Comparison of ENCODE assay signal across 11 mouse cellular contexts in the genomic region with DNA sequence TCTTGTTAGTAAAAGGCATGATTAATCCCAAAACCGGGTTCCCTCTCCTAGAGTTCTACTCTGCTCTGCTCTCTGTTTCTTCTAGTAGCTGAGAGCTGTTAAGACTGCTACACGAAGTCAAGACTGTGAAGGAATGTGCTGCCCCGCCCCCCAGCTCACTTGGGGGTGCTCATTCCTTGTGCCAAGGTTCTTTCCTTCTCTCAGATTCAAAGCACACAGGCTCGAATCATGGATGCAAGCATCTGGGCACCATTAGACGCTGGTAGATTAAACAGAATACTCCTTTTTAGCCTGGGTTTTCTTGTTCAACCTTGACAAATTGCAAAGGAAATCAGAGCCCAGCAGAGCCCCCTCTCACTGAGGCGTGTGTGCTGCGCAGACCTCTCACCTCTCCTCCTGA.
DNase-seq lines count a peak whose midpoint lies in the region; ATAC-seq and TF ChIP-seq lines count a peak whose summit lies in the region.
"Had no signal": no experiment of that assay in that cellular context is flagged by ENCODE, and none has a peak within 500 bp of the region (broad histone marks: within the 10 kb centered on the region; RNA-seq: fewer than 3 reads in every experiment).

No protein-coding gene starts in this region.

- no peaks in the 10 kb centered on the region for H3K27me3 ChIP-seq in heart, embryonic 13.5 days (replicated peaks)
- H3K27me3 ChIP-seq in midbrain, embryonic 11.5 days (ENCODE audit: control insufficient read depth, insufficient read depth, low read length): no peaks in the 10 kb centered on the region
- H3K27me3 ChIP-seq in midbrain, postnatal 0 days (ENCODE audit: insufficient read depth, low read length): no peaks in the 10 kb centered on the region
- no peaks in the 10 kb centered on the region for H3K27me3 ChIP-seq in embryonic facial prominence, embryonic 14.5 days (replicated peaks; ENCODE audit: control insufficient read depth, insufficient read depth, low read length)
- H3K27me3 ChIP-seq in neural tube, embryonic 11.5 days (ENCODE audit: control insufficient read depth, insufficient read depth, low read length): no peaks in the 10 kb centered on the region
- H3K27me3 ChIP-seq in intestine, postnatal 0 days (replicated peaks; ENCODE audit: control insufficient read depth, insufficient read depth, low read length): no peaks in the 10 kb centered on the region
- H3K27me3 ChIP-seq: forebrain, embryonic 13.5 days; liver, embryonic 12.5 days had no signal

- H3K4me2 ChIP-seq in heart, embryonic 13.5 days: peak overlapping the region; percentile 14; the same call in 1 of the 2 replicates
- no peak overlapping the region for H3K4me2 ChIP-seq in midbrain, embryonic 11.5 days
- H3K4me2 ChIP-seq in midbrain, postnatal 0 days (ENCODE audit: low read depth, low read length, poor library complexity, severe bottlenecking): no peak overlapping the region
- H3K4me2 ChIP-seq in embryonic facial prominence, embryonic 14.5 days (ENCODE audit: low read depth, low read length): peak overlapping the region; percentile 21
- H3K4me2 ChIP-seq in neural tube, embryonic 11.5 days (ENCODE audit: low read depth): no peak overlapping the region
- H3K4me2 ChIP-seq in intestine, postnatal 0 days (replicated peaks; ENCODE audit: low read depth): no peak overlapping the region
- H3K4me2 ChIP-seq: forebrain, embryonic 13.5 days; liver, embryonic 12.5 days had no signal

- H3K9me3 ChIP-seq in heart, embryonic 13.5 days: no peaks in the 10 kb centered on the region
- no peaks in the 10 kb centered on the region for H3K9me3 ChIP-seq in midbrain, embryonic 11.5 days (ENCODE audit: control insufficient read depth, low read length)
- no peaks in the 10 kb centered on the region for H3K9me3 ChIP-seq in midbrain, postnatal 0 days (ENCODE audit: low read length)
- H3K9me3 ChIP-seq in embryonic facial prominence, embryonic 14.5 days (ENCODE audit: control insufficient read depth, low read length): no peaks in the 10 kb centered on the region
- H3K9me3 ChIP-seq in neural tube, embryonic 11.5 days (ENCODE audit: control insufficient read depth, low read length): no peaks in the 10 kb centered on the region
- H3K9me3 ChIP-seq in intestine, postnatal 0 days (ENCODE audit: control insufficient read depth): no peaks in the 10 kb centered on the region
- H3K9me3 ChIP-seq: forebrain, embryonic 13.5 days; liver, embryonic 12.5 days had no signal

- no peak overlapping the region for H3K4me3 ChIP-seq in heart, embryonic 13.5 days
- H3K4me3 ChIP-seq in midbrain, embryonic 11.5 days (ENCODE audit: low read depth, low read length): no peak overlapping the region
- no peak overlapping the region for H3K4me3 ChIP-seq in midbrain, postnatal 0 days (ENCODE audit: low read depth, low read length)
- no peak overlapping the region for H3K4me3 ChIP-seq in embryonic facial prominence, embryonic 14.5 days (ENCODE audit: low read depth, low read length)
- no peak overlapping the region for H3K4me3 ChIP-seq in neural tube, embryonic 11.5 days (ENCODE audit: low read depth, low read length)
- H3K4me3 ChIP-seq in intestine, postnatal 0 days (ENCODE audit: low read depth, low read length): no peak overlapping the region
- H3K4me3 ChIP-seq: forebrain, embryonic 13.5 days; liver, embryonic 12.5 days had no signal

- no peak for ATAC-seq in heart, embryonic 13.5 days (ENCODE audit: extremely low read depth, insufficient number of reproducible peaks, low FRiP score, low TSS enrichment)
- ATAC-seq in midbrain, embryonic 11.5 days (ENCODE audit: low FRiP score): no peak
- ATAC-seq in midbrain, postnatal 0 days (ENCODE audit: low FRiP score): no peak
- ATAC-seq in embryonic facial prominence, embryonic 14.5 days (ENCODE audit: low read depth): peak; percentile 50; the same call in 1 of the 2 replicates
- ATAC-seq in neural tube, embryonic 11.5 days (ENCODE audit: insufficient read depth, low FRiP score, low TSS enrichment): no peak
- no peak for ATAC-seq in intestine, postnatal 0 days
- ATAC-seq: forebrain, embryonic 13.5 days; liver, embryonic 12.5 days had no signal

- 25% methylated on average over 7 of the region's 7 CpGs for WGBS in heart, embryonic 13.5 days
- 35% methylated on average over 7 of the region's 7 CpGs for WGBS in midbrain, embryonic 11.5 days
- 29% methylated on average over 7 of the region's 7 CpGs for WGBS in midbrain, postnatal 0 days
- 4% methylated on average over 7 of the region's 7 CpGs for WGBS in embryonic facial prominence, embryonic 14.5 days
- WGBS in neural tube, embryonic 11.5 days: 21% methylated on average over 7 of the region's 7 CpGs
- 32% methylated on average over 7 of the region's 7 CpGs for WGBS in intestine, postnatal 0 days

- no peak overlapping the region for H3K27ac ChIP-seq in heart, embryonic 13.5 days (replicated peaks)
- H3K27ac ChIP-seq in midbrain, embryonic 11.5 days (ENCODE audit: low read depth, low read length): no peak overlapping the region
- no peak overlapping the region for H3K27ac ChIP-seq in midbrain, postnatal 0 days (ENCODE audit: low read depth, low read length)
- H3K27ac ChIP-seq in embryonic facial prominence, embryonic 14.5 days (replicated peaks; ENCODE audit: low read depth, low read length): no peak overlapping the region
- no peak overlapping the region for H3K27ac ChIP-seq in neural tube, embryonic 11.5 days (ENCODE audit: low read depth, low read length)
- H3K27ac ChIP-seq in intestine, postnatal 0 days (ENCODE audit: low read depth, low read length): no peak overlapping the region
- H3K27ac ChIP-seq: forebrain, embryonic 13.5 days; liver, embryonic 12.5 days had no signal

- H3K4me1 ChIP-seq in heart, embryonic 13.5 days: peaks cover 12% of the 10 kb centered on the region
- no peaks in the 10 kb centered on the region for H3K4me1 ChIP-seq in midbrain, embryonic 11.5 days (ENCODE audit: control insufficient read depth, insufficient read depth, low read length)
- no peaks in the 10 kb centered on the region; the same call in 1 of the 2 replicates for H3K4me1 ChIP-seq in midbrain, postnatal 0 days (ENCODE audit: insufficient read depth, low read length)
- H3K4me1 ChIP-seq in embryonic facial prominence, embryonic 14.5 days (ENCODE audit: control insufficient read depth, insufficient read depth, low read length): peaks cover 30% of the 10 kb centered on the region; the same call in 1 of the 2 replicates
- H3K4me1 ChIP-seq in neural tube, embryonic 11.5 days (ENCODE audit: control insufficient read depth, insufficient read depth, low read length): 0 out of 2 replicates have a peak, but pooled peaks cover 4% of the 10 kb centered on the region
- no peaks in the 10 kb centered on the region for H3K4me1 ChIP-seq in intestine, postnatal 0 days (replicated peaks; ENCODE audit: control insufficient read depth, insufficient read depth, low read length)
- H3K4me1 ChIP-seq: liver, embryonic 12.5 days had no signal

- TF ChIP-seq CTCF in midbrain, postnatal 0 days (IDR thresholded peaks at IDR 0.05): no peak
- TF ChIP-seq CTCF in intestine, postnatal 0 days (IDR thresholded peaks at IDR 0.05; ENCODE audit: low read depth): no peak

- no peaks in the 10 kb centered on the region for H3K36me3 ChIP-seq in heart, embryonic 13.5 days
- no peaks in the 10 kb centered on the region for H3K36me3 ChIP-seq in midbrain, embryonic 11.5 days (ENCODE audit: control insufficient read depth, insufficient read depth, low read length)
- H3K36me3 ChIP-seq in midbrain, postnatal 0 days (ENCODE audit: insufficient read depth, low read length): no peaks in the 10 kb centered on the region
- no peaks in the 10 kb centered on the region for H3K36me3 ChIP-seq in embryonic facial prominence, embryonic 14.5 days (ENCODE audit: control insufficient read depth, insufficient read depth, low read length)
- H3K36me3 ChIP-seq in neural tube, embryonic 11.5 days (ENCODE audit: control insufficient read depth, insufficient read depth, low read length): no peaks in the 10 kb centered on the region
- no peaks in the 10 kb centered on the region for H3K36me3 ChIP-seq in intestine, postnatal 0 days (ENCODE audit: control insufficient read depth, insufficient read depth)
- H3K36me3 ChIP-seq: liver, embryonic 12.5 days had no signal

- DNase-seq in heart, adult 9 months (ENCODE audit: low spot score in 2 of 2): no peak
- DNase-seq in midbrain, embryonic 11.5 days (ENCODE audit: low spot score, missing footprints): peak; percentile 84
- no peak for DNase-seq in midbrain, postnatal 0 days (ENCODE audit: low spot score)
- peak; percentile 76 for DNase-seq in embryonic facial prominence, embryonic 14.5 days (ENCODE audit: low spot score)
- peak; percentile 52 for DNase-seq in neural tube, embryonic 11.5 days (ENCODE audit: low spot score)
- DNase-seq in thymus, postnatal 14 days: no peak
- DNase-seq: cerebellum, postnatal 36 days had no signal

- no peak overlapping the region for H3K9ac ChIP-seq in heart, embryonic 13.5 days
- no peak overlapping the region for H3K9ac ChIP-seq in midbrain, embryonic 11.5 days (ENCODE audit: low read length)
- H3K9ac ChIP-seq in midbrain, postnatal 0 days (replicated peaks; ENCODE audit: low read length, poor library complexity, severe bottlenecking): no peak overlapping the region
- H3K9ac ChIP-seq in embryonic facial prominence, embryonic 14.5 days (ENCODE audit: low read depth, low read length): no peak overlapping the region
- H3K9ac ChIP-seq in neural tube, embryonic 11.5 days (ENCODE audit: low read length): no peak overlapping the region
- no peak overlapping the region for H3K9ac ChIP-seq in intestine, postnatal 0 days (ENCODE audit: low read depth, low read length)
- H3K9ac ChIP-seq: forebrain, embryonic 13.5 days; liver, embryonic 12.5 days had no signal

Comparison
In these comparisons a context has a peak if more than half of its experiments do, and no peak if none do; other contexts are left out.
1. DNase-seq: peak in midbrain, embryonic 11.5 days (single experiment), embryonic facial prominence, embryonic 14.5 days (single experiment) and neural tube, embryonic 11.5 days (single experiment); none in heart, adult 9 months (0 of 2), midbrain, postnatal 0 days (single experiment) and thymus, postnatal 14 days (single experiment).
2. H3K4me2 ChIP-seq: peak in heart, embryonic 13.5 days (single experiment) and embryonic facial prominence, embryonic 14.5 days (single experiment); none in midbrain, embryonic 11.5 days (single experiment), midbrain, postnatal 0 days (single experiment), neural tube, embryonic 11.5 days (single experiment) and intestine, postnatal 0 days (single experiment).